Mouse (Mus musculus): ENCODE measurements around the gene Olfr613. TPM values are rescaled to one million over a fixed set of nuclear protein-coding genes. Genes with fewer than 3 reads are reported as not detected.

Olfr613 gene
- polyA plus RNA-seq, 2 experiments, result not detected

DNA sequence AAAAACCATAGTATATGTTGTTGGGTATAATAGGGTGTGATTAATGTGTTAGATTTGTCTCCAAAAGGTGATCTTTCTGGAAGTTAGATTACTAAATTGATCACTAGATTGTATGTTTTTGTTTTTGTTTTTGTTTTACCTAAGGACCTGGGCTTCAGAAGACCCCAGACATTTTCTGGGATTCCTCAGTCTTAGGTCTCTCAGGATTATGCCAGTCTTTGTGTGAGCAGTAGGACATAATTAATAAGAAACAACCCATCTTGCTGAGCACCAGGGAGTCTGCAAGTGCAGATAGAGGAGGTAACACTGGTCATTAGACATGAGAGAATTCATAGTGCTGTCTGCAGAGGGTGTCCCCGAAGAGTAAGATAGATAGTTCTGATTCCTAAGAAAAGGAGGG is 24.9 kb downstream of the Olfr613 start, which contains the start of gene Olfr617:
Gene Olfr617 (plus strand): TSS at position 301 of the 400 bp plus-strand sequence.
- no peak within 1 kb of the TSS for H3K4me2 ChIP-seq (replicated peaks; ENCODE audit: low read depth, low read length, severe bottlenecking)
- no peaks in the 10 kb centered on the region for H3K9me3 ChIP-seq (ENCODE audit: control insufficient read depth, low read length)
- no peak within 1 kb of the TSS for H3K27ac ChIP-seq (replicated peaks; ENCODE audit: low read depth, low read length)
- DNase-seq (ENCODE audit: low spot score), result no peak
- no peak for ATAC-seq (ENCODE audit: low FRiP score, low read depth)
- WGBS, result 73% methylated on average over 1 of the region's 1 CpGs
- H3K27me3 ChIP-seq (ENCODE audit: control insufficient read depth, insufficient read depth, low read length), result no peaks in the 10 kb centered on the region
- no peak within 1 kb of the TSS for H3K4me3 ChIP-seq (replicated peaks; ENCODE audit: low read length)
- no peak for TF ChIP-seq POLR2A (IDR thresholded peaks at IDR 0.05; ENCODE audit: borderline replicate concordance, extremely low read depth, insufficient read depth, insufficient read length)
- H3K9ac ChIP-seq (ENCODE audit: low read depth, low read length, severe bottlenecking), result no peak within 1 kb of the TSS
- no peaks in the 10 kb centered on the region for H3K36me3 ChIP-seq (ENCODE audit: control insufficient read depth, insufficient read depth, low read length)
- H3K4me1 ChIP-seq (ENCODE audit: control insufficient read depth, insufficient read depth, low read length), result no peaks in the 10 kb centered on the region

DNA sequence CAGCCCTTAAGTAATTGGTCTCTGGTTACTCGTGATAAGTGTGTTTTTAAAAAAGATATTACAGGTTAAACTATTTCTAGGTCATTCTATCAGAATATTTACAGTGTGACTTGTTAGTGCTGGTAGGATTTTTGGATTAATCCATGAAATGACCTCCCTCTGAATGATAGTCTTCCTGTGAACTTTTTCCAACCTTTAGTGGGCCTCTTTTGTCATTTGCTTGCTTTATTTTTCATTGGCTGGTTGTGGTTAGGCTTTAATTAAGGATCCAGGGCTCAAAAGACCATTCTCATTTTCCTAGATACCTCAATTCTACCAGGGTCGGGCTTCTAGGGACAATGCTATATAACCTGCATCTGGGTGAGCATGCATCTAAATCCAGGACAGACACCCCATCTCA is 41.9 kb downstream of the Olfr613 start, which contains the start of gene Olfr618:
Gene Olfr618 (plus strand): TSS at position 301 of the 400 bp plus-strand sequence.
- no peaks in the 10 kb centered on the region for H3K27me3 ChIP-seq (ENCODE audit: control insufficient read depth, insufficient read depth, low read length)

GRCm38 (mm10) chr7:103600275-103600674 is 52.4 kb downstream of the Olfr613 start, which contains the start of gene Olfr619:
Gene Olfr619, plus strand, starts transcription at chr7:103600575.
- no peaks in the 10 kb centered on the region for H3K9me3 ChIP-seq (ENCODE audit: control insufficient read depth, low read length)
- H3K4me1 ChIP-seq (ENCODE audit: control insufficient read depth, insufficient read depth, low read length), result no peaks in the 10 kb centered on the region
- DNase-seq (ENCODE audit: low spot score) (no peak), ATAC-seq (ENCODE audit: low FRiP score, low read depth) (no peak)
- no peaks in the 10 kb centered on the region for H3K27me3 ChIP-seq (ENCODE audit: control insufficient read depth, insufficient read depth, low read length)
- H3K4me2 ChIP-seq (replicated peaks; ENCODE audit: low read depth, low read length, severe bottlenecking), result no peak within 1 kb of the TSS
- H3K4me3 ChIP-seq (replicated peaks; ENCODE audit: low read length), result no peak within 1 kb of the TSS
- TF ChIP-seq POLR2A (IDR thresholded peaks at IDR 0.05; ENCODE audit: borderline replicate concordance, extremely low read depth, insufficient read depth, insufficient read length), result no peak
- H3K36me3 ChIP-seq (ENCODE audit: control insufficient read depth, insufficient read depth, low read length), result no peaks in the 10 kb centered on the region
- no peak within 1 kb of the TSS for H3K9ac ChIP-seq (ENCODE audit: low read depth, low read length, severe bottlenecking)
- no peak within 1 kb of the TSS for H3K27ac ChIP-seq (replicated peaks; ENCODE audit: low read depth, low read length)

More for the DNA sequence above, 41.9 kb downstream of the Olfr613 start, which contains the start of gene Olfr618:
- no peaks in the 10 kb centered on the region for H3K4me1 ChIP-seq (ENCODE audit: control insufficient read depth, insufficient read depth, low read length)
- no peaks in the 10 kb centered on the region for H3K9me3 ChIP-seq (ENCODE audit: control insufficient read depth, low read length)
- no peak for ATAC-seq (ENCODE audit: low FRiP score, low read depth)
- no peak within 1 kb of the TSS for H3K4me3 ChIP-seq (replicated peaks; ENCODE audit: low read length)
- TF ChIP-seq POLR2A (IDR thresholded peaks at IDR 0.05; ENCODE audit: borderline replicate concordance, extremely low read depth, insufficient read depth, insufficient read length), result no peak
- H3K9ac ChIP-seq (ENCODE audit: low read depth, low read length, severe bottlenecking), result no peak within 1 kb of the TSS
- H3K4me2 ChIP-seq (replicated peaks; ENCODE audit: low read depth, low read length, severe bottlenecking), result no peak within 1 kb of the TSS
- no peak within 1 kb of the TSS for H3K27ac ChIP-seq (replicated peaks; ENCODE audit: low read depth, low read length)
- no peaks in the 10 kb centered on the region for H3K36me3 ChIP-seq (ENCODE audit: control insufficient read depth, insufficient read depth, low read length)
- WGBS, result 57% methylated on average over 2 of the region's 2 CpGs
- no peak for DNase-seq (ENCODE audit: low spot score)

Small RNAs within 50 kb of the gene (microRNA-seq; reads per million reads assigned to microRNA genes)
- gene Gm26506, result not detected

Other genes starting within 250 kb of the Olfr613 start
Only the 30 nearest of the 33 such genes appear.
- not detected in 2 replicates for gene Olfr598, start 224.5 kb upstream of the Olfr613 start, polyA plus RNA-seq (2012; rRNA removed)
- not detected in 2 replicates for gene Olfr598, start 224.5 kb upstream of the Olfr613 start, polyA plus RNA-seq (2014; fragmentation: Nextera tagmentation; extraction: Ambion mirVana)
- gene Olfr599, start 212.2 kb upstream of the Olfr613 start, polyA plus RNA-seq (2012; rRNA removed), result not detected in 2 replicates
- not detected in 2 replicates for gene Olfr599, start 212.2 kb upstream of the Olfr613 start, polyA plus RNA-seq (2014; fragmentation: Nextera tagmentation; extraction: Ambion mirVana)
- gene Olfr600, start 198.4 kb upstream of the Olfr613 start, polyA plus RNA-seq (2012; rRNA removed), result not detected in 2 replicates
- not detected in 2 replicates for gene Olfr600, start 198.4 kb upstream of the Olfr613 start, polyA plus RNA-seq (2014; fragmentation: Nextera tagmentation; extraction: Ambion mirVana)
- gene Olfr601, start 185.4 kb upstream of the Olfr613 start, polyA plus RNA-seq (2012; rRNA removed), result not detected in 2 replicates
- gene Olfr601, start 185.4 kb upstream of the Olfr613 start, polyA plus RNA-seq (2014; fragmentation: Nextera tagmentation; extraction: Ambion mirVana), result not detected in 2 replicates
- not detected in 2 replicates for gene Olfr603, start 161.9 kb upstream of the Olfr613 start, polyA plus RNA-seq (2012; rRNA removed)
- gene Olfr603, start 161.9 kb upstream of the Olfr613 start, polyA plus RNA-seq (2014; fragmentation: Nextera tagmentation; extraction: Ambion mirVana), result not detected in 2 replicates
- not detected in 2 replicates for gene Usp17lc, start 133.0 kb upstream of the Olfr613 start, polyA plus RNA-seq (2012; rRNA removed)
- not detected in 2 replicates for gene Usp17lc, start 133.0 kb upstream of the Olfr613 start, polyA plus RNA-seq (2014; fragmentation: Nextera tagmentation; extraction: Ambion mirVana)
- gene Olfr605, start 102.6 kb upstream of the Olfr613 start, polyA plus RNA-seq (2012; rRNA removed), result not detected in 2 replicates
- not detected in 2 replicates for gene Olfr605, start 102.6 kb upstream of the Olfr613 start, polyA plus RNA-seq (2014; fragmentation: Nextera tagmentation; extraction: Ambion mirVana)
- not detected in 2 replicates for gene Olfr606, start 99.0 kb upstream of the Olfr613 start, polyA plus RNA-seq (2012; rRNA removed)
- gene Olfr606, start 99.0 kb upstream of the Olfr613 start, polyA plus RNA-seq (2014; fragmentation: Nextera tagmentation; extraction: Ambion mirVana), result not detected in 2 replicates
- not detected in 2 replicates for gene Olfr607, start 83.9 kb upstream of the Olfr613 start, polyA plus RNA-seq (2012; rRNA removed)
- not detected in 2 replicates for gene Olfr607, start 83.9 kb upstream of the Olfr613 start, polyA plus RNA-seq (2014; fragmentation: Nextera tagmentation; extraction: Ambion mirVana)
- gene Olfr608, start 78.2 kb upstream of the Olfr613 start, polyA plus RNA-seq (2012; rRNA removed), result not detected in 2 replicates
- gene Olfr608, start 78.2 kb upstream of the Olfr613 start, polyA plus RNA-seq (2014; fragmentation: Nextera tagmentation; extraction: Ambion mirVana), result not detected in 2 replicates
- not detected in 2 replicates for gene Olfr609, start 50.0 kb upstream of the Olfr613 start, polyA plus RNA-seq (2012; rRNA removed)
- not detected in 2 replicates for gene Olfr609, start 50.0 kb upstream of the Olfr613 start, polyA plus RNA-seq (2014; fragmentation: Nextera tagmentation; extraction: Ambion mirVana)
- not detected in 2 replicates for gene Olfr610, start 36.0 kb upstream of the Olfr613 start, polyA plus RNA-seq (2012; rRNA removed)
- not detected in 2 replicates for gene Olfr610, start 36.0 kb upstream of the Olfr613 start, polyA plus RNA-seq (2014; fragmentation: Nextera tagmentation; extraction: Ambion mirVana)
- not detected in 2 replicates for gene Olfr611, start 27.2 kb upstream of the Olfr613 start, polyA plus RNA-seq (2012; rRNA removed)
- gene Olfr611, start 27.2 kb upstream of the Olfr613 start, polyA plus RNA-seq (2014; fragmentation: Nextera tagmentation; extraction: Ambion mirVana), result not detected in 2 replicates
- not detected in 2 replicates for gene Olfr612, start 5.4 kb upstream of the Olfr613 start, polyA plus RNA-seq (2012; rRNA removed)
- gene Olfr612, start 5.4 kb upstream of the Olfr613 start, polyA plus RNA-seq (2014; fragmentation: Nextera tagmentation; extraction: Ambion mirVana), result not detected in 2 replicates
- gene Olfr615, start 8.0 kb downstream of the Olfr613 start, polyA plus RNA-seq (2012; rRNA removed), result not detected in 2 replicates
- gene Olfr615, start 8.0 kb downstream of the Olfr613 start, polyA plus RNA-seq (2014; fragmentation: Nextera tagmentation; extraction: Ambion mirVana), result not detected in 2 replicates
- gene Olfr616, start 21.1 kb downstream of the Olfr613 start, polyA plus RNA-seq (2012; rRNA removed), result not detected in 2 replicates
- not detected in 2 replicates for gene Olfr616, start 21.1 kb downstream of the Olfr613 start, polyA plus RNA-seq (2014; fragmentation: Nextera tagmentation; extraction: Ambion mirVana)
- not detected in 2 replicates for gene Olfr617, start 25.0 kb downstream of the Olfr613 start, polyA plus RNA-seq (2012; rRNA removed)
- gene Olfr617, start 25.0 kb downstream of the Olfr613 start, polyA plus RNA-seq (2014; fragmentation: Nextera tagmentation; extraction: Ambion mirVana), result not detected in 2 replicates
- not detected in 2 replicates for gene Olfr618, start 42.0 kb downstream of the Olfr613 start, polyA plus RNA-seq (2012; rRNA removed)
- not detected in 2 replicates for gene Olfr618, start 42.0 kb downstream of the Olfr613 start, polyA plus RNA-seq (2014; fragmentation: Nextera tagmentation; extraction: Ambion mirVana)
- not detected in 2 replicates for gene Olfr619, start 52.5 kb downstream of the Olfr613 start, polyA plus RNA-seq (2012; rRNA removed)
- not detected in 2 replicates for gene Olfr619, start 52.5 kb downstream of the Olfr613 start, polyA plus RNA-seq (2014; fragmentation: Nextera tagmentation; extraction: Ambion mirVana)
- gene Olfr620, start 64.5 kb downstream of the Olfr613 start, polyA plus RNA-seq (2012; rRNA removed), result not detected in 2 replicates
- not detected in 2 replicates for gene Olfr620, start 64.5 kb downstream of the Olfr613 start, polyA plus RNA-seq (2014; fragmentation: Nextera tagmentation; extraction: Ambion mirVana)
- gene Olfr622, start 94.6 kb downstream of the Olfr613 start, polyA plus RNA-seq (2012; rRNA removed), result not detected in 2 replicates
- not detected in 2 replicates for gene Olfr622, start 94.6 kb downstream of the Olfr613 start, polyA plus RNA-seq (2014; fragmentation: Nextera tagmentation; extraction: Ambion mirVana)
- not detected in 2 replicates for gene Olfr623, start 115.6 kb downstream of the Olfr613 start, polyA plus RNA-seq (2012; rRNA removed)
- not detected in 2 replicates for gene Olfr623, start 115.6 kb downstream of the Olfr613 start, polyA plus RNA-seq (2014; fragmentation: Nextera tagmentation; extraction: Ambion mirVana)
- gene Olfr624, start 123.1 kb downstream of the Olfr613 start, polyA plus RNA-seq (2012; rRNA removed), result 0.03 TPM in 1 of 2 replicates, not detected in the other
- gene Olfr624, start 123.1 kb downstream of the Olfr613 start, polyA plus RNA-seq (2014; fragmentation: Nextera tagmentation; extraction: Ambion mirVana), result 0.06 and 0.07 TPM in 2 replicates
- gene Olfr625-ps1, start 134.6 kb downstream of the Olfr613 start, polyA plus RNA-seq (2012; rRNA removed), result not detected in 2 replicates
- not detected in 2 replicates for gene Olfr625-ps1, start 134.6 kb downstream of the Olfr613 start, polyA plus RNA-seq (2014; fragmentation: Nextera tagmentation; extraction: Ambion mirVana)
- gene Olfr243, start 166.6 kb downstream of the Olfr613 start, polyA plus RNA-seq (2012; rRNA removed), result not detected in 2 replicates
- not detected in 2 replicates for gene Olfr243, start 166.6 kb downstream of the Olfr613 start, polyA plus RNA-seq (2014; fragmentation: Nextera tagmentation; extraction: Ambion mirVana)
- not detected in 2 replicates for gene Olfr628, start 182.3 kb downstream of the Olfr613 start, polyA plus RNA-seq (2012; rRNA removed)
- not detected in 2 replicates for gene Olfr628, start 182.3 kb downstream of the Olfr613 start, polyA plus RNA-seq (2014; fragmentation: Nextera tagmentation; extraction: Ambion mirVana)
- gene Olfr629, start 196.9 kb downstream of the Olfr613 start, polyA plus RNA-seq (2012; rRNA removed), result not detected in 2 replicates
- not detected in 2 replicates for gene Olfr629, start 196.9 kb downstream of the Olfr613 start, polyA plus RNA-seq (2014; fragmentation: Nextera tagmentation; extraction: Ambion mirVana)
- not detected in 2 replicates for gene Olfr630, start 209.3 kb downstream of the Olfr613 start, polyA plus RNA-seq (2012; rRNA removed)
- not detected in 2 replicates for gene Olfr630, start 209.3 kb downstream of the Olfr613 start, polyA plus RNA-seq (2014; fragmentation: Nextera tagmentation; extraction: Ambion mirVana)
- not detected in 2 replicates for gene Olfr69, start 223.5 kb downstream of the Olfr613 start, polyA plus RNA-seq (2012; rRNA removed)
- not detected in 2 replicates for gene Olfr69, start 223.5 kb downstream of the Olfr613 start, polyA plus RNA-seq (2014; fragmentation: Nextera tagmentation; extraction: Ambion mirVana)
- not detected in 2 replicates for gene Olfr68, start 231.6 kb downstream of the Olfr613 start, polyA plus RNA-seq (2012; rRNA removed)
- not detected in 2 replicates for gene Olfr68, start 231.6 kb downstream of the Olfr613 start, polyA plus RNA-seq (2014; fragmentation: Nextera tagmentation; extraction: Ambion mirVana)

Data from limb, embryonic 14.5 days (tissue).